Comparison of ENCODE assay signal across 9 mouse cellular contexts in the genomic region with DNA sequence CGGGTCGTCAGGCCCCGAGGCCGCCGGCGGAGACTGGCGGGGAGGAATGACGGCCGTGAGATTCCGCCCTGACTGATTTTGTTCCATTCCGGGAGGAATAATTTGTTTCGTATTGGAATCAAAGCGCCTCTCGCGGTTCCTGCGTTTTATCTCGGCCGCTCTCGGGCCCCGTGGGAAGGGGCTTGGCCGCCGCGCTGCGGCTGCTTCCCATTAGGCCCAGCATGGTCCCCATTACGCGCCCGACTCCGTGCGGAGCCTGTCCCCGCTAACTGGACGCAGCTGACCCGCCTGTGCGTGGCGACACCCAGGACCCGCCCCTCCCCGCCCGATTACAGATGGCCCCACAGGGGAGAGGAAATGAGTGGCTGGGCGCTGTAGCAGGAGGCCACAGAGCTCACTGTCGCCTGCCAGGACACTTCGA. TPM values are rescaled to one million over a fixed set of nuclear protein-coding genes. Genes with fewer than 3 reads are reported as not detected.
DNase-seq lines count a peak whose midpoint lies in the region; ATAC-seq and TF ChIP-seq lines count a peak whose summit lies in the region.
"Had no signal": no experiment of that assay in that cellular context is flagged by ENCODE, and none has a peak within 500 bp of the region (broad histone marks: within the 10 kb centered on the region; RNA-seq: fewer than 3 reads in every experiment).

No protein-coding gene starts in this region.

- ATAC-seq in heart, embryonic 15.5 days (replicated peaks; ENCODE audit: insufficient number of reproducible peaks, insufficient read depth, low FRiP score, low read depth) = no peak
- ATAC-seq in hindbrain, embryonic 16.5 days = no peak
- ATAC-seq in midbrain, postnatal 0 days (ENCODE audit: low FRiP score) = no peak

- under 1% methylated on average over 40 of the region's 40 CpGs for WGBS in heart, embryonic 15.5 days
- under 1% methylated on average over 40 of the region's 40 CpGs for WGBS in hindbrain, embryonic 16.5 days
- WGBS in midbrain, postnatal 0 days = under 1% methylated on average over 40 of the region's 40 CpGs

- peak overlapping the region; percentile 79 for H3K4me2 ChIP-seq in heart, embryonic 15.5 days
- peak overlapping the region; percentile 63 for H3K4me2 ChIP-seq in hindbrain, embryonic 16.5 days (ENCODE audit: low read length)
- H3K4me2 ChIP-seq in midbrain, postnatal 0 days (ENCODE audit: low read depth, low read length, poor library complexity, severe bottlenecking) = peak overlapping the region; percentile 45

- H3K9ac ChIP-seq in heart, embryonic 15.5 days = peak overlapping the region; percentile 43
- H3K9ac ChIP-seq in hindbrain, embryonic 16.5 days (ENCODE audit: low read depth, low read length) = peak overlapping the region; percentile 31; the same call in 1 of the 2 replicates
- H3K9ac ChIP-seq in midbrain, postnatal 0 days (replicated peaks; ENCODE audit: low read length, poor library complexity, severe bottlenecking) = 0 out of 2 replicates have a peak overlapping the region, but pooled peaks have one; percentile 24

- no peak for TF ChIP-seq CTCF in midbrain, postnatal 0 days (IDR thresholded peaks at IDR 0.05)

- H3K27me3 ChIP-seq in heart, embryonic 15.5 days = peaks cover 81% of the 10 kb centered on the region
- peaks cover 57% of the 10 kb centered on the region for H3K27me3 ChIP-seq in hindbrain, embryonic 16.5 days (replicated peaks; ENCODE audit: control insufficient read depth, insufficient read depth, low read length)
- peaks cover 63% of the 10 kb centered on the region for H3K27me3 ChIP-seq in midbrain, postnatal 0 days (ENCODE audit: insufficient read depth, low read length)

- no peak for DNase-seq in heart, adult 8-10 months (ENCODE audit: low spot score)
- no peak for DNase-seq in midbrain, postnatal 0 days (ENCODE audit: low spot score)
- no peak for DNase-seq in layer of hippocampus, adult 8-10 months (ENCODE audit: low spot score in 2 of 2)
- DNase-seq in thymus, postnatal 25 days = no peak
- no peak for DNase-seq in left cerebral cortex, adult 9 months (ENCODE audit: low spot score in 2 of 2)

- H3K4me3 ChIP-seq in heart, embryonic 15.5 days = peak overlapping the region; percentile 52
- H3K4me3 ChIP-seq in brown adipose tissue, adult 24 weeks (ENCODE audit: insufficient read depth, low read depth, low read length) = peak overlapping the region; percentile 21; the same call in 1 of the 2 replicates
- H3K4me3 ChIP-seq in hindbrain, embryonic 16.5 days (ENCODE audit: low read length) = peak overlapping the region; percentile 31
- H3K4me3 ChIP-seq in midbrain, postnatal 0 days (ENCODE audit: low read depth, low read length) = peak overlapping the region; percentile 27

- H3K9me3 ChIP-seq in heart, embryonic 15.5 days (replicated peaks) = 0 out of 2 replicates have a peak, but pooled peaks cover 4% of the 10 kb centered on the region
- H3K9me3 ChIP-seq in hindbrain, embryonic 16.5 days (ENCODE audit: control insufficient read depth, low read length) = no peaks in the 10 kb centered on the region
- H3K9me3 ChIP-seq in midbrain, postnatal 0 days (ENCODE audit: low read length) = no peaks in the 10 kb centered on the region

- H3K27ac ChIP-seq in heart, embryonic 15.5 days = no peak overlapping the region
- H3K27ac ChIP-seq in brown adipose tissue, adult 24 weeks (replicated peaks; ENCODE audit: low read depth, low read length) = no peak overlapping the region
- no peak overlapping the region for H3K27ac ChIP-seq in hindbrain, embryonic 16.5 days (ENCODE audit: low read depth, low read length)
- H3K27ac ChIP-seq in midbrain, postnatal 0 days (ENCODE audit: low read depth, low read length) = no peak overlapping the region

- H3K36me3 ChIP-seq in heart, embryonic 15.5 days = no peaks in the 10 kb centered on the region
- H3K36me3 ChIP-seq in hindbrain, embryonic 16.5 days (ENCODE audit: control insufficient read depth, insufficient read depth, low read length) = no peaks in the 10 kb centered on the region
- no peaks in the 10 kb centered on the region for H3K36me3 ChIP-seq in midbrain, postnatal 0 days (ENCODE audit: insufficient read depth, low read length)

- peaks cover 8% of the 10 kb centered on the region for H3K4me1 ChIP-seq in heart, embryonic 15.5 days (replicated peaks)
- no peaks in the 10 kb centered on the region; the same call in 1 of the 2 replicates for H3K4me1 ChIP-seq in brown adipose tissue, adult 24 weeks (ENCODE audit: control insufficient read depth, insufficient read depth, insufficient read length, low read length)
- H3K4me1 ChIP-seq in hindbrain, embryonic 16.5 days (ENCODE audit: control insufficient read depth, insufficient read depth, low read depth, low read length) = peaks cover 6% of the 10 kb centered on the region
- H3K4me1 ChIP-seq in midbrain, postnatal 0 days (ENCODE audit: insufficient read depth, low read length) = no peaks in the 10 kb centered on the region

RNA-seq across cellular contexts. Expression of a gene that starts 13.1 kb away (rescaled TPM):
- polyA plus RNA-seq in heart, embryonic 15.5 days (2015; fragmentation: Nextera tagmentation; extraction: Ambion mirVana) = 27.3 and 30.6 TPM in 2 replicates
- 1 to 10 TPM; 3.8 to 5.6 (median 4.3) TPM for total RNA-seq in heart, adult 8-10 months (2022)
- polyA plus RNA-seq in brown adipose tissue, adult 24 weeks (2012; ENCODE audit: insufficient read depth, insufficient read length, missing spikeins) = 28.6 TPM in 2 replicates
- polyA plus RNA-seq in hindbrain, embryonic 16.5 days (2015; fragmentation: Nextera tagmentation; extraction: Ambion mirVana) = 107 and 115 TPM in 2 replicates
- total RNA-seq in midbrain, postnatal 0 days (2014; rRNA removed) = 49.6 and 55.7 TPM in 2 replicates
- polyA plus RNA-seq in midbrain, postnatal 0 days (2015; fragmentation: Nextera tagmentation; extraction: Ambion mirVana) = 97.9 and 109 TPM in 2 replicates
- 10 to 100 TPM; 45.8 to 55.6 (median 51.0) TPM for total RNA-seq in layer of hippocampus, adult 8-10 months (2022)

RNA-seq across cellular contexts. Expression of a gene that starts 18.0 kb away (rescaled TPM):
- polyA plus RNA-seq in heart, embryonic 15.5 days (2015; fragmentation: Nextera tagmentation; extraction: Ambion mirVana) = not detected in 2 replicates
- total RNA-seq in heart, adult 8-10 months (2022) = not detected
- polyA plus RNA-seq in brown adipose tissue, adult 24 weeks (2012; ENCODE audit: insufficient read depth, insufficient read length, missing spikeins) = not detected in 2 replicates
- 0.24 and 0.45 TPM in 2 replicates for polyA plus RNA-seq in hindbrain, embryonic 16.5 days (2015; fragmentation: Nextera tagmentation; extraction: Ambion mirVana)
- 0.22 and 0.66 TPM in 2 replicates for total RNA-seq in midbrain, postnatal 0 days (2014; rRNA removed)
- 0.70 and 0.79 TPM in 2 replicates for polyA plus RNA-seq in midbrain, postnatal 0 days (2015; fragmentation: Nextera tagmentation; extraction: Ambion mirVana)
- 1 to 10 TPM in 1 of 4 experiments, under 1 TPM in 3; 0.52 to 1.1 (median 0.83) TPM for total RNA-seq in layer of hippocampus, adult 8-10 months (2022)
- total RNA-seq: MEL had no signal
